Mouse (Mus musculus) frontal cortex, postnatal 14 days (tissue): Measurements from ENCODE around the gene Sept6.

Source experiments
- DNase-seq, 2 experiments: peaks; one replicate each; pipeline ENCODE4 v3.0.0; 2022; ENCODE audit warnings: low spot score in 2 of 2

The Sept6 gene

GRCm38 (mm10) chrX:36991694-36992093 lies at the start of gene Sept6:
Gene Sept6 (minus strand): TSS chrX:36991794.
- DNase-seq: no peak

DNA sequence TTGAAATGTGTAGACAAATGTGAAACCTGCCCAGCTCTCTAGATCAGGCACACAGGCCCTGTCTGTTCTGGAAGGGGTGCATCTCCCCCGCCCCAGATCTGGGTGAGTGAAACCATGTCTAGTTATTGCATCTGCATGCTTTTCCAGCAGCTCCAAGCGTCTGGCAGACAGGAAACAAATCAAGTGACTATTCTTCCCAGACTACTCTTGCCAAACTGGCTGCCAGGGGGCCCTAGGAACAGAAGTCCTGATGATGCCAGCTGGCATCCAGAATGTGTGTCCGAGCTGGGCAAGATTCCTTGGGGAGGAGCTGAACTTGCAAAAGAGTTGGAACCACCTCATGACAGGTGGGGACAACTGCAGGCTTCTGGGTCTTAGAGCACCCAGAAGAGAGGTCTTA lies 36.8 kb upstream of the Sept6 start:
- DNase-seq: peak in 1 of 2 experiments; percentile 10

- no peak for DNase-seq
Measured at GRCm38 (mm10) chrX:37023652-37024309, 32.2 kb upstream of the Sept6 start.

DNA sequence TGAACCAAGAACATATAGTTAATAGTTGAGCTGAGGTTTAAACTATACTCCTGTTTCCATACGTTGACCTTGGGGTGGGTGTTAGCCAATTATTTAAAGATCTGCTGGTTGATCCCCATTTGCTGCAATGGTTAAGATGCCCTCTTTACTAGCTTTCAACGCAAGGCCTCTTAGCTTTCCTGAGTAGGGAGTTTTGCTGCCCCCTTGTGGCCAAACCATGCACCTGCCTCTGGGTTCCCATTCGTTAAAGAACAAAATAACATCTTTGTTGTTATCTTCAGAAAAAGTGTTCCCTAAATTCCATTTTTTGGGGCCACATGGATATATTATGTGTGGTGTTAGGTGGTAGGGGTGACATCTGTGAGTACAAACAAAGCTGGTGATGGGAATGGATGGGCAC lies 31.1 kb upstream of the Sept6 start:
- DNase-seq: peak in 1 of 2 experiments; percentile 62

- no peak for DNase-seq
Measured at GRCm38 (mm10) chrX:37019045-37019444, 27.5 kb upstream of the Sept6 start.

- no peak for DNase-seq
Measured at GRCm38 (mm10) chrX:37018150-37018654, 26.6 kb upstream of the Sept6 start.

- no peak for DNase-seq
Measured at GRCm38 (mm10) chrX:37013870-37014269, 22.3 kb upstream of the Sept6 start.

DNA sequence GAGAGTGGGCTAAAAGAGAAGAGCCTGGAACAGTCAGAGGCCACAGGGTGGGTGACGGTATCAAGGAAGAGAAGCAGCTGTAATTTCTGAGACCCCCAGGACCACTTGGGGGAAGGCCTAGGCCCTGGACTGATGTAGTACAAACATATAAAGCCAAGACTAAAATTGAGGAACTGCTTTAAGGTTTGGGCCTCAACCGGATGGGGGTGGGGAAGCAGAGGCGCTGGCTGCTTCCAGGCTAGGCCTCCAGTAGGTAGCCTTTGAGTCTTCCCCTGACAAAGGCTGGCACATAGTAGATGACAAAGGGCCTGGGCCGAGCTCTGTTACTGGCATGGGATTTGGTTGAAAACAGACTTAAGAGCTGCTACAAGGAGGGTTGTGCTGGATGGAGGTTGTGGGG lies 555 bp downstream of the Sept6 start:
- DNase-seq: no peak

DNA sequence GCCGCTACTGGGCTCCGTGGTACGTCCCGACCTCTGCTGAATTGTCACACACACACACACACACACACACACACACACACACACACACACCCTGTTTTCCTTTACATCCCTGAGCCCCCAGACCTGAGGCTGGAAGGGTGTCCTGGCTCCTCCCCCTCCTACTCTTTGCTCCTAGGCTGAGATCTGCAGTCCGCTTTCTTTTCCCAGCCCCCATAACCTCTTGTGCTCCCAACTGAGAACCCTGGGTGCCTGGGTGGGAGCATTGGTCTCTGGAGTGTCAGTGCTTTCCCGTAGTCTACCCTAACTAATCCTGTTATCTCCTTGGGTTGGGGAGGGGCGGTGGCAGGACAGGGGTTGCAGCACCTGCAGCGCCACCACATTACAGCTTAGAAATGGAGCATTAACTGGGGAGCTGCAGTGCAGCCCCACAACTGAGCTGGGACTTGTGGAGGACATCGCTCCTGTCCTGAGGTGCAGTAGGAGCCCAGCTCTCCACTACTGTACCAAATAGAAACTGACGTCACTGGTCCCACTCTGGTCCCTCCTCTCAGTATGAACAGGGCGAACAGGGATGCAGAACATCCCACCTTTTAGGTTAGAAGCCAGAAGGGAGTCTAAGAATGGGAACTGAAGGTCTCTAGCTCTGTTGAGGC lies 1.7 kb downstream of the Sept6 start:
- no peak for DNase-seq

- peak; percentile 43 to 47 for DNase-seq
Measured at GRCm38 (mm10) chrX:36989234-36989751, 2.3 kb downstream of the Sept6 start.

DNA sequence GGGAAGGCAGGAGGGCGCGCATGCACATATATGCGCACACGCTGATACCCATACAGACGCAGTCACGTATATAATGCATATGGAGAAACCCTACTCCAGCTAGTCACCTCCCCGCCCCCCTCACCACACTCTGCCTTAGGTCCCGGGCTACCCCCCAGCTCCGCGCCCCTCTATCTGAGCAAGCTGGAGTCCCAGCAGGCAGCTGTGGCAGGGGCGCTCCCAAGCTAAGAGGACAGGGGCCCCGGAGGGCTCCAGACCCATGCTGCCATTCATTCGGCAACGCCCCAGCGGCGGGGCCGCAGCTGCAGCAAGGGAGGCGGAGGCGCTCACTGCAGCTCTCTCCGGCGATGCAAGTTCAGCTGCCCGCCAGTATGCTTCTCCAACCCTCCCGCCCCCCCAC lies 2.8 kb downstream of the Sept6 start:
- no peak for DNase-seq

DNA sequence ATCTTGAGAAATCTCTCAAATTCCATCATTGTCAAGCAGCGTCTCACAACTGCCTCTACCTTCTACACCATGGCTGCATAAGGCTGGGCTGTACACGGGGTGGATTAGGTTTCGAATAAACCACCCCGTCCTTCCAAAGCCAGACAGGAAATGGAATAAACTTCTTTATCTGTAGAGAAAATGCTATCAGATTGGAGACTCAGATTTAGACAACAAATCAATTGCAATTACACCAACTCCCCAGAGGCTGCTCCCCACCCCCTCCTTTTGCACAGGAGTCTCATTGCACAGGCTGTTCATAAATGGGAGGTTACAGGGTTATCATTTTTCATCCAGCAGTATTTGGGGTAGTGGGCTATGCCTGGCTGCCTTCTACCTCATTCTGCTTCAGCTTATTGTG lies 3.7 kb downstream of the Sept6 start:
- no peak for DNase-seq

GRCm38 (mm10) chrX:36985041-36985440 lies 6.6 kb downstream of the Sept6 start:
- no peak for DNase-seq

GRCm38 (mm10) chrX:36983654-36984311 lies 7.8 kb downstream of the Sept6 start:
- peak; percentile 21 to 38 for DNase-seq

DNA sequence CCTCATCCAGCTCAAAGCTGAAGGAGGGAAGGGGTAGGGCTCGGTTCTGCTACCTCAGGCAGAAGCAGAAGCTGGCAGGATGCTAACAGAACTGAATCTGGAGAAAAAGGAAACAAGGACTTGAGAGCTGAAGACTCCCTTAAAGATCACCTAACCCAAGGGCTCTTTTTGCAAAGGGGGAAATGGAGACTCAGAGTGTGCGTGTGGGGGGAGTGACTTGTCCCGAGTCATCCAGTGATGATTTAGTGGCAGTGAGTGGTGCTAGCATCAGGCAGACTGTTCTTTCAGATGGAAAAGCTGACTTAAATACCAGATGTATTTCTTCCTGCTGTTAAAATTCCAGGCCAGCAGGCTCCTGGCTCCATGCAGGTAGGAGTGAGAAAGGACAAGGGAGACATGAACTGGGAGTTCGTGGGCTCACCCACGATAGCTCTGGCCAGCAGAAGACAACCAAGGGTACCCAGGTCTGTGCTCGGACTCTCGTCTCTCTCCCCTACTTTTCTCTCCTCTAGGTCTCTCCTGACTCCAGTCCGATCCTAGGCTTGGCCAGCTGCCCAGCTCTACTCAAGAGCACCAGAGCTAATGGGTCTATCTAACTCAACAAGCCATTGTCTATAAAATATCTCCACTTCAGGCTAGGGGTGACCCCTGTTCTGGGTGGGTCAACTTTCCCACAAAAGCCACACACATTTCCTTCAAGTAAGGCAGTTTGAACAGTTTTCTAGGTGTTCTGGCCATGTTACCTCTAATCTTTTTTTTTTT lies 8.5 kb downstream of the Sept6 start:
- DNase-seq: no peak

DNA sequence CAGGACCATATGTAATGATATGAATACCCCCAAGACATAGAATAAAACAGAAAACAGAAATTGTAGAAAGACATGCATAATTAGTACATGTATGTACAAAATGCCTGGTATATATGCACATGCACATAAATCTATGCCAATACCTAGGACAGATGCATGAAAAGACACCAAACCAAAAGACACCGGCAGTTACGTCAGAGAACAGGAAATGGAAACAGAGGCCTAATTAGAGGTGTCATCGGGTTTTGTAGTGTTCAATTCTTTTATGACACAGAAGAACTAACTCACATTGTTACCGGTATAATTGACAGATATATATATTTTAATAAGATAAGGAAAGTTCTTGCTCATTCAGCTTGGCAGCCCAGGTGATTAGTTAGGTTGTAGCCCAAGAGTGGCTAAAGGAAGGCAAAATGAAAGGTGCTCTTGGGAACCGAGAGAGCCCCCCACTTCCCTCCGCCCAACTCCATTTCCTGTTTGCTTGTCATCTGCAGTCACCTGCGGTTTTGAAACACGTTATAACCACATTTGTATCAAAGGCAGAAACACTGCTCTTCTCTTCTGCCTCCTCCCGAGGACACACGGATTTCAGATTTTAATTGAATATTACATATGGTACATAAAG lies 10.9 kb downstream of the Sept6 start:
- no peak for DNase-seq

GRCm38 (mm10) chrX:36977863-36978262 lies 13.7 kb downstream of the Sept6 start:
- no peak for DNase-seq

- no peak for DNase-seq
Measured at GRCm38 (mm10) chrX:36976980-36977379, 14.6 kb downstream of the Sept6 start.

- no peak for DNase-seq
Measured at GRCm38 (mm10) chrX:36976272-36976671, 15.3 kb downstream of the Sept6 start.

DNA sequence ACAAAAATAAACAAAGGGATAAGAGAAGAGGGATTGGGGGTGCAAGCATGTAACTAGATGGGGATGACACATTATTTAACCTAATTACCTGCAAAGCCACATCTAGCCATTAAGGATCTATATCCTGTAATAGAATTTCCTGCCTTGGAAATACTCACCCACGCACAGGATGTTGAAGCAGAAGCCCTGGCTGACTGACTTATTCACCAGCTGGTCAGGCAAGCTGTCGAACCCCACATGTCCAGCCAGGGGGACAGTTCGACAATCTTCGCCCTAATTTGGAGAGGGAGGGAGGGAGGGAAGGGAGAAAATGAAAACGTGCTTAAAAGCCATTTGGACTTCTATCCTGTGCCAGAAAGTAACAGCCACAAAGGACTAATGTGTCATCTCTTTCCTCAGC lies 16.7 kb downstream of the Sept6 start:
- no peak for DNase-seq

DNA sequence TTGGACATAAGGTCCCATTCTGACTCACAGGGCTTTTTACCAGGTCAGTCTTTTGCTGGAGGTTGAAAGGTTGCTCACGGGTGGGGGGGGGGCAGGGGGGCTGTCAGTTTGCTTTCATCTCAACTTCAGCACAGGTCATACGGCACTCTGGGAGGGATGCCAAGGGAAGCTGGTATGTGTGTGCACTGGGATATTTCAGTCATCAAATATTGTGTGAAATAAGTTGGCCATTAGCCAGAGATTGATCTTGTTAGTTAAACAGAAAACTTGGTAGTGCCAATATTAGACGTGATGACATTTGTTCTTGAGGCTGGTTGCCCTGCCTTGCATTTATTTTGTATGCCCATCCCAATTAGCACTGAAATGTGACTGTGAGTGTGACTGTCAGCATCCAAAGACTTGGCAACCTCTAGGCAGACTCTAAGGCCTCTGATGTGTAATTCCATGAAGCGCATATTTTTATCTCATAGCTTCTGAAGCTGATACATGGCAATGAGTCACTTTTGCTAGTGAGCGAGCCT lies 18.6 kb downstream of the Sept6 start:
- no peak for DNase-seq
